8 mouse cellular contexts compared by ENCODE assay signal in the genomic region with DNA sequence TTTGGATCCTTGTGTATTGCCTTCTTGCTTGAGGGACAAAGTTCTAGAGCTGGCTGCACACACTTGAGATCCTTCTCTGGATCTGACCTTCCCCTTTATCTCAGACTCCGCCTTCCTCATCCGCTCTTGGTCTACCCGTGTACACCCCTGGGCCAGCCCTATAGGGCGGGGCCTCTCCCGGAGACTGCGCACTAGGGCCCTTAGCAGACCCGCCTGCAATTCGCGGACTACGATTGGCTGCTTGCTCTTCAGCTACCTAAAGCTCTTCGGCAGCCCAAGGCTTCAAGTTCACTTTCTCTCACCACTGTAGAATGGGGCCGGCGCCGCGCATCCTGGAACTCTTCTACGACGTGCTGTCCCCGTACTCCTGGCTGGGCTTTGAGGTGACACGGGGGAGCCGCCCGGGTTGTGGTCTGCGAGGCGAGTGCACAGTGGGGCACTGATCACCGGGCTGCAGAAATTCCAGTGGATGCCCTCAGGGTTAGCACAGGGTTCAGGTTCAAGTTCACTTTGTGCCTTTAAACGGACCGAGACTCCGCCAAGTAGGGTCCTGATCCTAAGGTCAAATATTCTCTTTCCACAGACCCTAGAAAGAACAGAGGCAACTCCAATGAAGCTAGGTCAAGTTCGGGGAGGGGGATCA. TPM values are rescaled to one million over a fixed set of nuclear protein-coding genes. Genes with fewer than 3 reads are reported as not detected.
A peak's percentile ranks its signal among the peaks of the same experiment; 100 is the strongest.
DNase-seq lines count a peak whose midpoint lies in the region; ATAC-seq lines count a peak whose summit lies in the region.

A gene (plus strand): TSS at position 225 of the 643 bp plus-strand sequence.

- H3K4me3 ChIP-seq in intestine, embryonic 15.5 days (replicated peaks) = peak within 1 kb of the TSS; percentile 43

- H3K4me1 ChIP-seq in intestine, embryonic 15.5 days (replicated peaks) = peaks cover 13% of the 10 kb centered on the region; the same call in 1 of the 2 replicates

- no peak within 1 kb of the TSS for H3K27ac ChIP-seq in intestine, embryonic 15.5 days

- 3% methylated on average over 28 of the region's 28 CpGs for WGBS in intestine, embryonic 15.5 days

- no peaks in the 10 kb centered on the region for H3K36me3 ChIP-seq in intestine, embryonic 15.5 days

- H3K4me2 ChIP-seq in intestine, embryonic 15.5 days (replicated peaks) = peak within 1 kb of the TSS; percentile 80

- intact Hi-C loops in gastrocnemius, postnatal 36 days (cut with DNase I) = no loop called here
- intact Hi-C loops in left cerebral cortex, postnatal 14 days (cut with DNase I) = no loop called here

- peak within 1 kb of the TSS; percentile 29 for H3K9ac ChIP-seq in intestine, embryonic 15.5 days

- H3K27me3 ChIP-seq in intestine, embryonic 15.5 days (replicated peaks) = no peaks in the 10 kb centered on the region

- DNase-seq in adrenal gland, adult 8-10 months = peak; percentile 86
- peak; percentile 72 for DNase-seq in embryo, embryonic 11.5 days (ENCODE audit: low read depth, low spot score)
- peak; percentile 61 to 68 for DNase-seq in gastrocnemius, postnatal 36 days
- DNase-seq in left cerebral cortex, postnatal 14 days (ENCODE audit: low spot score in 2 of 2) = peak; percentile 61 to 62
- DNase-seq in right cerebral cortex, postnatal 25 days = peak; percentile 68
- DNase-seq in yolk sac, embryonic 10.5 days (ENCODE audit: low spot score) = peak; percentile 83

- peak; percentile 99 for ATAC-seq in intestine, embryonic 15.5 days
- ATAC-seq in megakaryocyte-erythroid progenitor cell, adult 5-6 weeks (replicated peaks; ENCODE audit: low FRiP score, low TSS enrichment, poor library complexity, severe bottlenecking) = peak; percentile 99

- no peaks in the 10 kb centered on the region for H3K9me3 ChIP-seq in intestine, embryonic 15.5 days

RNA-seq across cellular contexts. Expression of the gene that starts here (rescaled TPM):
- 100 to 1,000 TPM in 2 of 4 experiments, 10 to 100 TPM in 2; 66.8 to 415 (median 181) TPM for total RNA-seq in adrenal gland, adult 8-10 months (2022)
- total RNA-seq in gastrocnemius, postnatal 36 days (2021) = 10 to 100 TPM; 23.8 to 44.0 TPM
- polyA plus RNA-seq in intestine, embryonic 15.5 days (2015; fragmentation: Nextera tagmentation; extraction: Ambion mirVana) = 24.0 and 26.5 TPM in 2 replicates
- total RNA-seq in left cerebral cortex, postnatal 14 days (2021) = 1 to 10 TPM; 7.1 to 7.6 TPM
- 6.0 and 7.8 TPM in 2 replicates for total RNA-seq in megakaryocyte-erythroid progenitor cell, adult 5-6 weeks (2014; fragmentation: Nextera tagmentation)
- 1.6 and 5.3 TPM in 2 replicates for total RNA-seq in megakaryocyte-erythroid progenitor cell, adult 5-6 weeks (2017)
